Mouse (Mus musculus) 3134 (cell line): Measurements from ENCODE around the gene Mboat2.

ENCODE experiments used
- DNase-seq: peaks from one replicate; pipeline ENCODE4 v3.0.0-alpha.2; 2011; ENCODE audit warnings: low spot score; ENCODE audit not compliant: insufficient read length; ENCODE audit errors: extremely low read depth

Mboat2 gene

DNA sequence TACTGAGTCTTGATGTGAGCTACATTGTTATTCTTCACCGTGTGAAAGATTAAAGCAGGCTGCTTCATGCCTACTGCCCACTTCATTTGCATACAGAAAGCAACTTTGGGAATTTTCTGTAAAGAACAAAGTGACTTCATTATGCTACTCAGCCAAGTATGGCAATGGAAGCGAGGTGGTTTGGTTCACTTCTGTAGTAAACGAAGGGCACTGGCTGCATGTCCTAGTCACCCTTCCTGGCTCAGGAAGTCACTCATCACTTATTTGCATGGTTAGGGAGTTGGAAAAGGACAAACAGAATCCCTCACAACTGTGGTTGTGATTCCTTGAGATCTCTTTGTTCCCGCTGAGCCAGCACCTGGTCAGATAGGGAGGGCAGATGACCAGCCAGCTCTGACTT, 66.7 kb downstream of the Mboat2 start:
- no peak for DNase-seq

DNA sequence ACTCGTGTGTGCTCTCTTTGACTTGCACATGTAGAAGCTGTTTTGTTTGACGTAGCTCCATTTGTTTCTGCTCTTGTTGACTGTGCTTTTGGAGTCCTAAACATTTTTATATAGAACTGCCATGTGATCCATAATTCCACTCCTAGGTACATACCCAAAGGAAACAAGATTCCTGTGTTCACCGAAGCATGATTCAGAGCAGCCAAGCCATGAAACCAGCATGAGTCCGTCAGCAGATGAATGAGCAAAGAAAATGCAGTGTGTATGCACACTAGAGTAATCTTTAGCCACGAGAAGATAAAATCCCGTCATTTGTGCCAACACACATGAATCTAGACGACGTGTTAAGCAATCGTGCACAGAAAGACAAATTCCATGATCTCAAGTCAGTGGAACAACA, 67.5 kb downstream of the Mboat2 start:
- DNase-seq: no peak

DNA sequence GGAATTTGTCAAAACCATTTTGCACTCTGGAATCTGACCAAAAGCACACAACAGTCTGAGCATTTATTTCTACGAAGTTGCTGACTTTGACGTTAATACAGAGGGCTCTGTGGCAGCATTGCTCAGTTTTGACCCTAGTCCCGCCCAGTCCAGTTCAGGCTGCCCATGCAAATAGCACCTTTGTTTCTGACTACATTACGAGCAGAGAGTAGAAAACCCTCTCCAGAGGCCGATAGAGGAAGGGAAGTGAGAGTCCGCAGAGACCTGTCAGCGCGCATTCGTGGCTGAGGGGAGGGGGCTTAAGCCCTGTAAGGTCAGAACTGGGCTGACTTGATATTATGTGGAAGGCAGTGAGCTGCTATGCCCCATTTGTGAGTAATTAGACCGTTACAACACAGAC, 69.0 kb downstream of the Mboat2 start:
- DNase-seq: no peak

DNA sequence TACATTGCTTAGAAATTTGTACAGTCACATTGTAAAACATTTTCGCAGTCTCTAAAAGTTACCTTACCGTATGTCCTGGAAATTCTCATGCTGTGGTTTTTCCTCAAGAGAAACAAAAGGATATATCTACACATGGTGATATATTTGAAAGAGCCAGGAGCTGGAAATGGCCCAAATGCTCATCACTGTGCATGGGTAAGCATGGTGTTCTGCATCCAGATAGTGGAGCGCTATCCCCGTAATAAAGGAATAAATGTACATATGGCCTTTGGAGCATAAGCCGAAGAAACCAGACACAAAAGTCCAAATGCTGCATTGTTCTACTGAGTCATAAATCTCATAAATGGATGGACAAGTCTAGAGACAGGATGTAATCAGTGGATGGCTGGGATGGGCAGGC, 72.1 kb downstream of the Mboat2 start:
- no peak for DNase-seq

DNA sequence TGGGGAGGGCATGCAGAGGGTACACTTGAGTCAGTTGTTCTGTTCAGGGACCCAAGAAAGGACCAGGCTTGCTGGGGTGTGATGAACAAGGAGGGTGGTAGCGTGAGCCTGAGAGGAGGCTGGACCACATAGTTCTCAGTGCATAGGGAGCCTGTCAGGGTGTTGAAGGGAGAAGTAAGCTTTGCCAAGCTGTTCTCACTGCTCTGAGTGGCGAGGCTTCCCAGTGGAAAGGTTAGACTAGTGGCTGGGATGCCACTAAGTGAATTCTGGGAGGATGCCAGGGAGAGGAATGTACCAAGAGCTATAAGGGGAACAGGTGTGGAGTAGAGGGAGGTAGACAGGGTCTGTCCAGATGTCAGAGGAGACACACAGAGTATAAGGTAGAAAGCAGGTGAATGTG, 77.2 kb downstream of the Mboat2 start:
- no peak for DNase-seq

DNA sequence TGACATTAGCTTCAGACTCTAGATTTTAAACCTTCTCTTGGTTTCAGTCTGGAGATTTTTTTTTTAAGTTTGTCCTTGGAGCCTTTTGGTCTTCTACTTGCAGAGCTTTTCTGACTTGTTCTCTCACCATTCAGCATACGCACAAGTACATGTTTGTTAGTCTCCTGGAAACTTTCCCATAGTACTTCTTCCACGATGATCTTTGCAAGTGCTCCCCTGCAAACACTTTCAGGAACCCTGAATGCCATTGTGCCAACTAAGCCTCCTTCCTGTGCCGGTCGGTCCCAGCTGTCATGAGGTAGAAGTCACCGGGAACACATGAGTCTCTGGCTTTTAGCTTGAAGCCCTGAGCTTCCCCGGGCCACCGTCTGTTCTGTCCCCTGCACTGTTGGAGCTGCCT, 79.0 kb downstream of the Mboat2 start:
- DNase-seq: no peak

DNA sequence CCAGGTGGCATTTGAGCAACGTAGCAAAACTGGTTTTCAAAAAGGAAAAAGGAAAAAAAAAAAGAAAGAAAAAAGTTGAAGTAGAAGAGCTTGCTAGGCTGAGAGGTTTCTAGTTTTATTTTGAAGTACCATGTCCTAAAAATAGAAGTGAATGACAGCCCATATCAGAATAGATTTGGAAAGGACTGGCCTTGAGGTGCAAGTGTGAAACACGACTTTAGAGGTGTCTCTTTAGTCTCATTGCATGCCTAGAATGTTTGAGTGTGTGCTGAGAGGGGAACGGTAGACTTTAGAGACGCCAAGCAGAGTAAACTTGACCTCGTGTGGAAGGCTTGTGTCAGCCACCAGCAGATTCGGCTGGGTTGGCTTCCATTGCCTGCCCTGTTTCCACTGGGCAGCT, 81.5 kb downstream of the Mboat2 start:
- DNase-seq: no peak

DNA sequence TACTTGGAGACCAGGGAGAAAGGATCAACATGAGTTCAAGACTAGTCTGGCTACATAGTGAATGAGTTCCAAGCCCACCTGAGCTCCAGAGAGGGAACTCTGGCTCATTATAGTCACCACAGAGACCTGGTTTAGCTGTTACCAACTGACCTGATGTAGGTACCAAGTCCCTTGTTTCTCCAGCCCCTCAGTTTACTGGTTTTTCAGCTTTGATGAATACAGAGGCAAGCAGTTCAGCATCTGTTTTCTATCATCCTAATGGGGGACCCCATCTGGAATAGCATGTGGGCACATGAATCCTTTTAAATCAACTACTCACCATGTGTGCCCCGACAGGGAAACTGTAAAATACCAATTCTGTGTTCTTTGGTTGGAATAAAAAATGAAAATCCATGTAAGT, 82.2 kb downstream of the Mboat2 start:
- no peak for DNase-seq

DNA sequence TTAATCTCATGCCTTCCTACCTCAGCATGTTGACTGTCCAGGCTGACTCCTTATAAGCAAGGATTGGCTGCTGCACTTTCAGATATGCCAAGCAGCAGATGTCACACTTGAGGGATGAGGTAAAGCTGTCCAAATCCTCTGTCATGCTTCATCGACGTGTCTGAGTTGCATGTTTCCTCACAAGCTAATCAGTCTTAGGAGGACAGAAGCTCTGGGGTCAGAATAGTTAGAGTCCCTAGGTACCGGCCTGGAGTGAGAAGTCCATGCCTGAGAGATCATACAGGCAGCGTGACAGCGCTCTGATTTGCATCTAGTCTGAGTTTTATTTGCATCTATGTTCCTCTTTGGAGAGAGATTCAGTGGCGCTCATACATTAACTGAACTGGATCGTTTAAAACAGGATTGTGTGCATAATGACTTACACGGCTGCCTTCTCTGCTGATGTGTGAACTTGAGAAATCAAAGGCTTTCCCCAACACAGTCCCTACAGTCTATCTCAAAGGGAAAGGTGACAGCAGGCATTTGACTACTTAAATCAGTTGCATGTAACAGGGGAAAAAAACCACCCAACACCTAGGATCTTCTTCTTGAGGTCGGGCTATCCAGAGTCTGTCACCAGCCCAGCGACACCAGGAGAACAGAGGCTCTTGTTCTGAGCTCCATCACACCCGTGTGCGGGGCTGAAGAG, 88.0 kb downstream of the Mboat2 start:
- no peak for DNase-seq

DNA sequence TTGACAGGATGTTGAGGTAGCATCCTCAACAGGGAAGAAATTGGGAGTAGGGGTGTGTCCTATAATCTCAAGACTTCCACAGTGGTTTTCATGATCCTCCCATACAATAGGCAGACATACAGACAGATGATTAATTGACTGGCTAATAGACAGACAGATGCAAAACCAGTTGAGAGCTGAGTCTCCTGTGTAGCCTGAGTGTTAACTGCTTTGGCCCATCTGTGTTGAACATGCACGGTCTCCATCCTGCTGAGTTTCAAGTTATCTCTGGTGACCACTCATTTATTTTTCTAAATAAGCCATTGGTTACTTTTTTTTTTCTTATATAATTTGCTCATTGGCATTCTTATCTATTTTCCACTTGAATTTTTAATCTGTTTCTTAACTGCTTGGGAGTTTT, 90.2 kb downstream of the Mboat2 start:
- no peak for DNase-seq

DNA sequence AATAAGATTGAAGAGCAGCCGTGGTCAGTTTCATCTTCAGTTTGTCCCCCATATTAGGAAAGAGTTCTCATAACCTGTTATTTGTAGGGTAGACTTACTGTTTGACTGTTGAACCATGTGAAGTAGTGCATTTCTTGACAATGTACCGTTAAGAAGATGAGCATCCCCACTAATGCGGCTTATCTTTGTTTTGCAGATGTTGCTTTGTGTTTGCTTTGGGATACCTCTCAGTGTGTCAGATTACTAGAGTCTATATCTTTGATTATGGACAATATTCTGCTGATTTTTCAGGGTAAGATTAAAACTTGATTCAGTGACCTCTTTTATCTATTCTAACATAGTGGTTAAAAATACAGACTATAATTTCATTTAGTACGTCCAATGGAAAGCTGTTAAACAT, 93.3 kb downstream of the Mboat2 start:
- DNase-seq: no peak

DNA sequence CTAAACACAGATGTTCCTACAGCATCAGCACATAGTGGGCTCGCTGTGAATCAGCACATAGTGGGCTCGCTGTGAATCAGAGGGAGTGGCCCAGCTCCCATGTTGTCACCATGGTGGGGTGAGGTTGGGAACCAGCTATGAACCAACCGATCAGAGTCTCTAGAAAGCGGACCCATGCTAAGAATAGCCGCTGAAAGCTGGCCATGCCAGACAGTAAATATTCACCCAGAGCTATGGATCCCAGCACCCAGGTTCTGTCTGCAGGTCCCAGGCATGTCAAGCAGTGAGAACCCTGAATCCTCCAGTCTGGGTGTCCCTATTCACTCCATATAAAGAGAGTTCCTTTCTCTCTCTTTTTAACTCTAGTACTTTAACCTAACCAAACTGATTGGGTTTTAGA, 94.6 kb downstream of the Mboat2 start:
- DNase-seq: no peak

DNA sequence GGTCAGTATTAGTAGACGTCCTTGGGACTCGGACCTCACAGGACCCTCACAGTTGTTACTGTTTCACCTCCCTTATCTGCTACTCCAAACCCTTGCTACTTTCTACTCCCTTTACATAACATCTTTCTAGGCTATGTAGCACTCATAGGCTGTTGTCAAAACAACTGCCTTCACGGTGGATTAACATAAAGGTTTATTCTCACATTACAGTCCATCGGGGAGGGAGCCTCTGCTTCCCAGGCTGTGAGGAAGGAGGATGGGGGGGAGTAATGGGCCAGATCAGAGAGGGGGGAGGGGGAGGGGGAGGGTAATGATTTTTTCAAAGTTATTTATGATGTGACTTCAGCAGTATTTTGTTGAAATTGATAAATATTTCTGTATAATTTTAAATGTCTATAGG, 95.0 kb downstream of the Mboat2 start:
- DNase-seq: no peak

DNA sequence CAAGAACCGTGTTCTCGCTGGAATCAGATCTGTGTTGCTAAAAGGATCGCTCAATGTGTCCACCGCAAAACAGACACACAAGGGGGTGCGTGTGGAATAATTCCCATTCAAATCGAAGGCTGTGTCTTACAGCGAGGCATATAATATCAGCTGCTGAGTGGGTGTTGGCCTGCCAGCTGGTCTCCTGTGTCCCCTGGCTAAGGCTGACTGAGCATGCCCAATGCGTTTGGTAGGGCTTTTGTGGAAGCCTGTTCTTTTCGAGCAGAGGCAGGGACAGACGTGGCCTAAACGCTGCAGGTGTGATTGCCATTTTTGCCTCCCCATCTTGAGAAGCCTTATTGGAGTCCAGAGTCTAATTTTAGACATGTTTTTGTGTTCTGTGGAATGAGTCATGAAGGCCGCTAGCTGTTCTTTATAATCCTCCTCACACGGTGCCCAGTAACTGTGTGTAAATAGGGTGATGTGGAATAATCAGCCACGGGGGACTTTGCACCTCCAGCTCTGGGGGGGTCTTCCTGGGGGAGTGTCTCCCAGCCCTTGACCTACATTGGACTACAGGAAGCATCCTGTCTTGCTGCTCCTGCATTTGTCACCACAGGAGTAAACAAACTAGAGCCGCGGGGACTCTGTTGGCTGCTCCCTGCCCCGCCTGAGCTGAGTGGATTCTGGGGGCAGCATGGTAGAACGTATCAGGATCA, 97.5 kb downstream of the Mboat2 start:
- DNase-seq: no peak

DNA sequence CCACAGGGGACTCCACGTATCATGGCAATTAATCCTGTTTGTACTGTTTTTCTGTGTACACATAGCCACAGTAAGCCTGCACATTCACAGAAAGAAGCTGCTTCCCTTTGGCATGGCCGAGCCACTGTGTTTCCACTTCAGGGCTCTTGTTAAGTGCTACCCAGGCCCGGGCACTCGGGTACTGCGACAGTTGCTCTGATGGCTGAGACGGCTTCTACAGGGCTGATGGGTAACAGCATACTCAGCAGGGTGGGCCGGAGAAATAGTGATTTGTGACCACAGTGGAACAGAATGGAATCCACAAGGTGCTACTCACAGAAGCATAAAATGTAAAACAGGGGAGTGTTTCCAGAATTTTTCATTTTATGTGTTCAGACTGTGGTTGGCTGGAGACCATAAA, 98.4 kb downstream of the Mboat2 start:
- no peak for DNase-seq

DNA sequence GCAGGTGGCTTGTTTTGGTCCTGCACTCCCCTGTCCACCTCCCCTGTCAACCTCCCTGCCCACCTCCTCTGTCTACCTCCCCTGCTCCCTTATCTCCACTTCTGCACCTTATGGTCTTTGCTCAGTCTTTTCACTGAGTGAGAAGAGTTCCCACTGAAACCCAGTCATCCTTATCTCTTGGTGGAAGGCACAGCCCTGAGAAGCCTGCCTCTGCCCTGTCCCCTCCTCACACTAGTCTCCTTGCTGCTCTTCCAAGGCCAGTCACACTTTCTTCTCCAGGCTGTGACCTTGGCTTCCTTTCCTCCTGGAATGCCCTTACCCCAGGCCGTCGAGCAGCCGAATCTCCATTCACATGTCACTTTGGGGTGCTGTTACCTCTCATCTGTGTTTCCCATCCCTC, 100.1 kb downstream of the Mboat2 start:
- no peak for DNase-seq

DNA sequence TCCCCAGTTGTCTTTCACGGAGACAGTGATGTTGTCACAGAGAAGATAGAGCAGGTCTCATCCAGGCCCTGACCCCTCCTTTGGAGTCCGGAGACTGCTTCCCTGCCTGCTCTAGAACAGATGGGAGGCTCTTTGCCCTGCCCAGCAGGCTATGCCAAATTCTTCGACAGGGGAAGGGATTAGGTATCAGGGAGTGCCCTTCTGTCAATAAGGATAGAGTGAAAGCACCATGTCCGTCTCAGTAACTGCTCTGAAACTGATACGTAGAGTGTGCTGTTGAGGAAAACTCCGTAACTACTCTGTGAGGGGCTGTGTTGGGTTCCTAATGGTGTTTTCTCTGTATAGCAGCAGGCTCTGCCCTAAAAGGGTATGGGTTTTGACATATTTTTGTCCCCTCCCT, 101.4 kb downstream of the Mboat2 start:
- DNase-seq: no peak

DNA sequence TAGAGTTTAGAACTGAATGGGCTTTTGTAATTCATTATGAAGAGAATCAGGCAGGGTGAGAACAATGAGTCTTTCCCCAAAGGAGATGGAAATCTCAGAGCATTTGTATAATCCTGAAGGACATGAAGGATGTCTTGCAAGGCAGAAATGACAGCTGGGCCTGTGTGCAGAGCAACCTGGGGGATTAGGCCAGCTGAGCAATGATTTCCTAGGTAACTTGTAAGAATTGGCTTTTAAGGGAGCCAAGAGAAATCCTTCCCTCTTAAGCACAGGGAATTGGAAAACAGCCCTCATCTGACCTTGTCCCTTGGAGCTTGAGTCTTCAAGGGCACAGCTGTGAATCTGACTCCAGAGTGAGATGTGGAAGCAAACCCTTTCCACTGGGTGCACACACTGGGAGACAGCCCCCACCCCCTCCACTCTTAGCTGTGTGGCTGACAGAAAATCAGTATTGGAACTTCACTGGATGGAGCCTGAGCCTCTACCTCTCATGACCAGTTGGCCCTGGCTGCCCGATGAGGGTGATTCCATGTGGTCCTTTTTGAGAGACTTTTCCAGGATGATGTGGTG, 102.6 kb downstream of the Mboat2 start:
- no peak for DNase-seq

DNA sequence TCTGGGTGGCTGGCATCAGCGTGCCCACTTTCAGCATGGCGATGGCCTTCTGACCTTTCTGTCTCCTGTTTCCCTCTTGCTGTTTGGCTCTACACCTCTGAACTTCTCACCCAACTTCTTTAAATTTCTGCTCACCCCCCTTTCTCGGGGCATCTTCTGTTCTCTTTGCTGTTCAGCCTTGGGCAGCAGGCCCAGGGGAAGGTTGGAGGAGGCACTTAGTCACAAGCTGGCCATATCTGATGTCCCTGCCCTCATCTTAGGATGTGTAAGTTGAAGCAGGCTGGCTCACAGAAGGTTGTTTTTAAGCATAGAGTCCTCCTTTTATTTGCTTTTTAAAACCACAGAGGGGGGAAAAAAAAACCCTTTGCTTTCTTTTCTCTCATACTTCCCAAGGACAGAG, 103.3 kb downstream of the Mboat2 start:
- no peak for DNase-seq

DNA sequence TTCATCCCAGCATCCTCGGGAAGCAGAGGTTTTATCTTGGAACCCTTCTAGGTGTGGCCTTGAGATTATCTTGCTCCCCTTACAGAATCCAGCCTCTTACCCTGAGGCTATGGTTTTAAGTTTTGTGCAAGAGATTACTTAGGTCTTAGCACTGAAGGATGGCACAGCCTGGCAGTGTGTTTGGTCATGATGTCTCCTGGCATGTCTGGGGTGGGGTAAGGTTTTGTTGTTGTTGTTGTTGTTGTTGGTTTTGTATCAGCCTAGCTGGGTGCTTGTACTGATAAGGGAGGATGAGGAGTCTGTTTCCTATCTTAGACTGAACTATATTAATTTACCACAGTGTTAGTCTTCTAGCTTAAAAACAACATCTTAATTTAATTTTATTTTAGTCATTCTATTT, 105.6 kb downstream of the Mboat2 start:
- no peak for DNase-seq

DNA sequence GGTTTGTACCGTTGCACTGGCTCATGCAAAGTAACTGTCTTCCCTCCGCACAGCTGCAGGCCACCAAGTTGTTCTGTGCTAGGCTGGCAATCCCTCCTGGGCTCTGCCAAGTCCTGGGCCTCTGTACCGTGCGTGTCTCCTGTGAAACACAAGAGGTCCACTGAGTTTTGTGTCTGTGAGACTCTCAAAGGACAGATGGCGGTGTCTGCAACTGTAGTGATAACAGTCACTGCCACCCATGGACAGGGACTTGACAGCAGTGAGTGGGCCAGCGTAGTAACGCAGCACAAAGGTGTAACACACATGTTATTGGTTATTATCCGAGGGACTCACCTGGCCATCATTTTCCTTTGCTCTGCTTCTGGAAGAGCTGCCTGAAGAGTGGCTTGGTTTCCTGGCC, 108.7 kb downstream of the Mboat2 start:
- DNase-seq: no peak

DNA sequence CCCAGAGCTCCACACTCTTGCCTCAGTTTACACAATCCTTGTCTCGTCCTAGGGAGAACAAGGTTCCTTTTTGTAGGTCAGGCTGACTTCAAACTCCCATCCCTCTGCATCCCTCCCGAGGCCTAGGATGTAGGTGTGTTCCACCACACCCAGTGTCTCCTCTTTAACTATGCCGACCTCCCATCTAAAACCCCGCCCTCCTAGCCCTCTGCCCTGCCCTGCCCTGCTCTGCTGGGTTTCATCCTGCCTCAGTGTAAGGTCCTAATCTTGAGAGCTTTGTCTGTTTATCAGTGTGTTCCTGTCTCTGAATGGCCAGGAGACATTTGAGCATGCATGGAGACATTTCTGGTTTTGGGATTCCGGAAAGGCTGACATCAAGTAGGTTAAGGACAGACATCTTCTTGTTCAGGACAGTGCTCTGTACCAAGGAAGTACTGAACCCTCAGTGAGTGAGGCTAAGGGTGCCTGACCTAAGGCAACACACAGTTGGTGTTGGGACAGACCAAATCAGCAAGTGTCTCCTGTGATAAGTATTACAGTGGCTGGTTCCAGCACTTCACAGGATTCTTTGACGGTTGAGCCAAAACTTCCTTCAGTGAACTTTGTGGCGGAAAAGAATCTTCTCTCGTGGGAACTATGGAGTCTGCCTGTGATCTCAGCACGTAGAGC, 112.1 kb downstream of the Mboat2 start:
- no peak for DNase-seq
